Mouse (Mus musculus) brain, embryonic 14.5 days (tissue): Measurements from ENCODE around the gene Snrnp25.

Experiments used
- CTCF ChIP-seq: fragments of 200-500 bp; IDR thresholded peaks from 2 replicates; pipeline ENCODE4 v1.5.1; 2012; ENCODE audit warnings: inconsistent platforms, mild to moderate bottlenecking, moderate library complexity, borderline replicate concordance; ENCODE audit not compliant: insufficient read depth, insufficient read length; ENCODE audit errors: extremely low read depth
- POLR2A ChIP-seq: fragments of 200-500 bp; IDR thresholded peaks from 2 replicates; pipeline ENCODE4 v1.6.1; 2012; ENCODE audit warnings: mild to moderate bottlenecking, inconsistent platforms, borderline replicate concordance; ENCODE audit not compliant: poor library complexity, insufficient read depth, insufficient read length, severe bottlenecking; ENCODE audit errors: extremely low read depth

DNA sequence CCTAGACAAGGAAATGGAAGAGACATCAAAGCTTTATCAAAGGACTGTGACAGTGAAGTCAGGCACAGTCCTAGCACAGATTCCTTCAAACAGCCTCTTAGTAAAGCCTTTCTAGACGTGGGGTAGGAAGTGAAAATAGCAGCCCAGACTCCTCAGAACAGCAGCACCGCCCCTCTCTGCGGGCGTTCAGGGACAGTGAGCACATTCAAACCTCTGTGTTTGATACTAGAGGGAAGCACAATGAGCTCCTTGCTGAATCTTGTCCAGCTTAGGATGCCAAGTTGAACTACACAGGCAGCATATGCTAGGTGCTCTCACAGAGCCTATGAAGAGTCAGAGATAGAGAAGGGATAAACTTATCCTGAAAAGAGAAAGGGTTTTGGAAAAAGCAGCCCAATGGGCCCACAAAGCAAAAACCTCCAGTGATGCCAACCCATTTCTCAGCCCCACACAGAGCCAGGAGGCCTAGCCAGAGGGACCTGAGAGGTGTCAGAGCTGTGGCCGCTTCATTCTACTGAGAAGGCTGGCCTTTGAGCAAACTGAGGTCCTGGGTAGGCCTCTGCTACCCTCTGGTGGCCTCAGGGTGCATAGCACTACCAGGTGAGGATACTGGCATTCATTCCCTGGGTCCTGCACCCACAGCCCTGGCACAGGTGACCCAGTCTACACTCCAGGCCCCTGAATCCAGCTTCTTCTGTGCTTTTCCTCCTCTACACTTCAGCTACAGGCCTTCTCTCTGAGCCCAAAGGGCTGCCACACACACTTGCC lies 33.1 kb downstream of the Snrnp25 start:
- TF ChIP-seq CTCF (peak; percentile 93), POLR2A (no peak)
